Mouse (Mus musculus) ZHBTc4 (cell line): ENCODE data around the gene Ccdc82.

Experiments
- DNase-seq: peaks from one replicate; pipeline ENCODE4 v3.0.0-alpha.2; 2011; ENCODE audit warnings: low read depth, low spot score

The Ccdc82 gene

GRCm38 (mm10) chr9:13246815-13247638, at the start of gene Ccdc82:
Gene Ccdc82 (plus strand): TSS chr9:13246955.
- peak; percentile 96 for DNase-seq

- no peak for DNase-seq
Measured at GRCm38 (mm10) chr9:13200079-13200478, 46.7 kb upstream of the Ccdc82 start.

GRCm38 (mm10) chr9:13203109-13203508, 43.6 kb upstream of the Ccdc82 start:
- no peak for DNase-seq

GRCm38 (mm10) chr9:13203681-13204080, 43.1 kb upstream of the Ccdc82 start:
- no peak for DNase-seq

GRCm38 (mm10) chr9:13206369-13206768, 40.4 kb upstream of the Ccdc82 start:
- DNase-seq = no peak

GRCm38 (mm10) chr9:13225872-13226271, 20.9 kb upstream of the Ccdc82 start:
- DNase-seq = no peak

- DNase-seq = peak; percentile 40
Measured at GRCm38 (mm10) chr9:13230553-13230952, 16.2 kb upstream of the Ccdc82 start.

- DNase-seq = peak; percentile 48
Measured at GRCm38 (mm10) chr9:13231545-13232216, 15.1 kb upstream of the Ccdc82 start.

- no peak for DNase-seq
Measured at GRCm38 (mm10) chr9:13242321-13242720, 4.4 kb upstream of the Ccdc82 start.

GRCm38 (mm10) chr9:13245481-13245880, 1.3 kb upstream of the Ccdc82 start, which contains the start of gene Jrkl:
Gene Jrkl (minus strand): TSS chr9:13245829.
- DNase-seq = peak; percentile 58

GRCm38 (mm10) chr9:13248104-13248503, 1.3 kb downstream of the Ccdc82 start:
- DNase-seq = no peak

- DNase-seq = no peak
Measured at GRCm38 (mm10) chr9:13251251-13251650, 4.5 kb downstream of the Ccdc82 start.

- no peak for DNase-seq
Measured at GRCm38 (mm10) chr9:13256726-13257125, 10.0 kb downstream of the Ccdc82 start.

- DNase-seq = no peak
Measured at GRCm38 (mm10) chr9:13258173-13258572, 11.4 kb downstream of the Ccdc82 start.

- no peak for DNase-seq
Measured at GRCm38 (mm10) chr9:13260980-13261379, 14.2 kb downstream of the Ccdc82 start.

GRCm38 (mm10) chr9:13273219-13273618, 26.5 kb downstream of the Ccdc82 start:
- DNase-seq = no peak

- DNase-seq = no peak
Measured at GRCm38 (mm10) chr9:13287482-13287881, 40.7 kb downstream of the Ccdc82 start.

GRCm38 (mm10) chr9:13296274-13297121, 49.7 kb downstream of the Ccdc82 start:
- peak; percentile 74 for DNase-seq

GRCm38 (mm10) chr9:13297122-13297667, 50.4 kb downstream of the Ccdc82 start:
- peak; percentile 5 for DNase-seq

GRCm38 (mm10) chr9:13297668-13298512, 51.1 kb downstream of the Ccdc82 start, which contains the start of gene Maml2:
Gene Maml2 (plus strand): TSS chr9:13297957.
- peak; percentile 37 for DNase-seq

GRCm38 (mm10) chr9:13298513-13298878, 51.7 kb downstream of the Ccdc82 start:
- DNase-seq = no peak
